Mouse (Mus musculus) Patski (cell line): ENCODE results near the gene Rom1. TPM values are rescaled to one million over a fixed set of nuclear protein-coding genes. Genes with fewer than 3 reads are reported as not detected.
"Not testable (repeated sequence)": the region's sequence is repeated elsewhere in the genome, so short reads cannot be mapped to it uniquely, and the experiment has no call there.

Experiments
- ATAC-seq: fragments of 100-300 bp; one replicate; pipeline ENCODE4 v1.8.0; 2021
- CTCF ChIA-PET: fragments of 350-600 bp; sonication (Branson Sonifier 250); formaldehyde crosslinking; loops from one replicate; lab custom pipeline; 2022; ENCODE audit warnings: inconsistent platforms; lab: Charles Lee
- POLR2A ChIA-PET: fragments of 350-600 bp; sonication (Branson Sonifier 250); formaldehyde crosslinking; loops from one replicate; lab custom pipeline; 2022; ENCODE audit warnings: antibody characterized with exemption, inconsistent platforms; lab: Charles Lee
- DNase-seq: peaks from one replicate; pipeline ENCODE4 v3.0.0-alpha.2; 2011; ENCODE audit warnings: low read depth, low spot score
- H3K27me3 ChIP-seq: fragments of 371-371 bp; one replicate; pipeline ENCODE4 v1.5.1; 2021
- CTCF ChIP-seq: fragments of 100-300 bp; IDR thresholded peaks from one replicate; pipeline ENCODE4 v1.5.1; 2021
- in situ Hi-C: fragments of 300-500 bp; cut with MboI; formaldehyde crosslinking; loops from 3 replicates; pipeline ENCODE4 v1.11.1; 2018; ENCODE audit warnings: low pct_unique_long_range_greater_than_20kb, mixed read lengths
- polyA plus RNA-seq: library from polyadenylated mRNA; unstranded; gene quantifications from one replicate; pipeline ENCODE4 v1.2.3, GENCODE M21; 2021

Rom1 gene
- 9.1 TPM for polyA plus RNA-seq

- no peaks in the 10 kb centered on the region for H3K27me3 ChIP-seq
- peak; percentile 70 for ATAC-seq
- ChIA-PET CTCF (interaction anchor here (0.9 to 1.0 kb wide), 2 partner anchors 8 to 42 kb away, joined by 3 read pairs; no protein-coding TSS in a partner anchor), POLR2A (interaction anchor here (1.3 to 3.2 kb wide), 2 partner anchors 12 to 49 kb away, joined by 3 to 16 read pairs; partner anchors contain the start of genes Mta2 and Uqcc3)
- in situ Hi-C loops, result no loop called here
- no peak for TF ChIP-seq CTCF
- DNase-seq, result no peak
Observed at GRCm38 (mm10) chr19:8929224-8930088, at the start of gene Rom1, which contains the start of gene Eml3. Rom1 (minus strand) TSS chr19:8929356. Eml3 (plus strand) TSS chr19:8929552.

- TF ChIP-seq CTCF, result peak; percentile 89
- ATAC-seq, result peak; percentile 76
- no peaks in the 10 kb centered on the region for H3K27me3 ChIP-seq
- no peak for DNase-seq
- in situ Hi-C loops, result no loop called here
- ChIA-PET POLR2A (interaction anchor here (1.6 to 4.3 kb wide), 3 partner anchors 15 to 129 kb away, joined by 4 to 19 read pairs (median 9); partner anchors contain the start of gene Ahnak), CTCF (interaction anchor here (0.7 to 5.7 kb wide), 21 partner anchors 10 to 139 kb away, joined by 3 to 40 read pairs (median 4); partner anchors contain the start of genes Ahnak and Eef1g)
Observed at GRCm38 (mm10) chr19:8976535-8976934, 47.4 kb upstream of the Rom1 start.

GRCm38 (mm10) chr19:8975491-8975890 lies 46.3 kb upstream of the Rom1 start:
- H3K27me3 ChIP-seq, result no peaks in the 10 kb centered on the region
- TF ChIP-seq CTCF, result no peak
- POLR2A ChIA-PET, result interaction anchor here (1.3 kb wide), 1 partner anchor 14 kb away, joined by 3 read pairs; the partner anchor contains the start of gene Ahnak
- DNase-seq, result no peak
- ATAC-seq, result no peak
- in situ Hi-C loops, result no loop called here
- CTCF ChIA-PET, result interaction anchor here (0.8 to 5.7 kb wide), 6 partner anchors 11 to 133 kb away, joined by 3 to 40 read pairs (median 7); no protein-coding TSS in a partner anchor

DNA sequence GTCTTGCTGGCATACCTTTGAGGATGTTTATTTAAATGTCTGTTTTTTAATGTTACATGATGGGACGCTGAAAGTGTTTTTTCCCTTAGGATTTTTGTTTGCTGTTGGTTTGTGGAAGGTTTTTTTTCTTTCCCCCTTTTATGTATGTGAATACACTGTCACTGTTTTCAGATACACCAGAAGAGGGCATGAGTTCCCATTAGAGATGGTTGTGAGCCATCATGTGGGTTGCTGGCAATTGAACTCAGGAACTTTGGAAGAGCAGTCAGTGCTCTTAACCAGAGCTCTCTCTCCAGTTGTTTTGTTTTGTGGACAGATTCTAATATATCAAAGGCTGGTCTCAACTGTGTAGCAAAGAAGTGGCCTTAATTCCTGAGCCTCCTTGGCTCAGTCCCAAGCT lies 45.5 kb upstream of the Rom1 start:
- in situ Hi-C loops, result no loop called here
- no peak for ATAC-seq

GRCm38 (mm10) chr19:8972491-8972890 lies 43.3 kb upstream of the Rom1 start:
- DNase-seq, in situ Hi-C loops, H3K27me3 ChIP-seq, ATAC-seq: not testable (repeated sequence)
- ChIA-PET POLR2A (interaction anchor here (1.7 kb wide), 1 partner anchor 17 kb away, joined by 3 read pairs; the partner anchor contains the start of gene Ahnak), CTCF (interaction anchor here (2.5 kb wide), 1 partner anchor 11 kb away, joined by 8 read pairs; no protein-coding TSS in a partner anchor)

More for the DNA sequence above, 45.5 kb upstream of the Rom1 start:
- no peak for TF ChIP-seq CTCF
- no peaks in the 10 kb centered on the region for H3K27me3 ChIP-seq
- POLR2A ChIA-PET, result interaction anchor here (1.3 kb wide), 1 partner anchor 14 kb away, joined by 3 read pairs; the partner anchor contains the start of gene Ahnak
- DNase-seq, result no peak
- CTCF ChIA-PET, result interaction anchor here (0.8 to 5.7 kb wide), 6 partner anchors 9 to 134 kb away, joined by 3 to 40 read pairs (median 10); no protein-coding TSS in a partner anchor

GRCm38 (mm10) chr19:8967893-8968292 lies 38.7 kb upstream of the Rom1 start:
- no peak for DNase-seq
- in situ Hi-C loops, result no loop called here
- TF ChIP-seq CTCF, result no peak
- POLR2A ChIA-PET, result interaction anchor here (0.5 to 1.3 kb wide), 3 partner anchors 9 to 70 kb away, joined by 3 to 7 read pairs (median 3); partner anchors contain the start of gene Ganab
- CTCF ChIA-PET, result interaction anchor here (0.7 to 1.4 kb wide), 5 partner anchors 11 to 255 kb away, joined by 3 to 5 read pairs (median 3); no protein-coding TSS in a partner anchor
- no peaks in the 10 kb centered on the region for H3K27me3 ChIP-seq
- ATAC-seq, result no peak

GRCm38 (mm10) chr19:8967373-8967743 lies 38.2 kb upstream of the Rom1 start:
- in situ Hi-C loops, result no loop called here
- no peak for DNase-seq
- no peaks in the 10 kb centered on the region for H3K27me3 ChIP-seq
- TF ChIP-seq CTCF, result no peak
- no peak for ATAC-seq
- POLR2A ChIA-PET, result interaction anchor here (1.2 kb wide), 1 partner anchor 69 kb away, joined by 3 read pairs; the partner anchor contains the start of gene Ganab
- CTCF ChIA-PET, result no interaction called here

DNA sequence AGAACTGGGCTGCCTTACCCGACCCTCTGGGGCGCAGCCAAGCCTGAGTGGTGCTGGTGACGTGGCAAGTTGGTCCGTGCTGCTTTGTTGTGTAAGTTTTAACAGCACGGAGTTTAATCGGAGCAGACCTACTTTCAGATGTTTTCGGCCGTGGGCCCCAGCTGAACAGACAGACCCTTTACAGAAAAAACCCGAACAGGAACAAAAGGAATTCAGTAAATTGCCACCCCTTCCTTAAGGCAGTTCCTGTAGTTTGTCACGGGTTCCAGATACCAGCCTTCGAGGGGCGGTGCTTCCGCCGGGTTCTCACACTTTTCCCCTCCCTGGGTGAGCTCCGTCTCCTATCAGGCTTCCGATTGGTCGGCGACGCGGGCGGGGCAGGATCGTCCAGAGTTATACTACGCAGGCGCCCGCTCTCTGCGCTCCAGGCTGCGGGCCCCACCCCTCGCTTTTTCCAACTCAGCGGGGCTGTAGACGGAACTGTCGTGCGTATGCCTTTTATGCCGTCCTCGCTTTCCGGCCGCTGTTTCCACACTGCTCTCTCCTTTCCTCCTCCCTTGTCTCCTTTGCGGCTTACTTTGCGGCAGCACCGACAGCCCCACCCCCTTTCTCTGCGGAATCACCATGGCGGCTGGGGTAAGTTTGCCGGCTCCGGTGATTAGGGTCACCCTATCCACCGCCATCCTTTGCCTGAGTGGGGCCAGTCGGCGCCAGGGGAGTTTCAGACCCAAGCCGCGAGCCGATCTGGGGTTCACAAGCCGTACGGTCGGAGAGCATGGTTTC lies 37.6 kb upstream of the Rom1 start, which contains the start of gene Eef1g:
Gene Eef1g, plus strand, starts transcription at position 452 of the 783 bp plus-strand sequence.
- POLR2A ChIA-PET, result interaction anchor here (0.5 to 2.3 kb wide), 3 partner anchors 11 to 48 kb away, joined by 3 to 15 read pairs (median 4); no protein-coding TSS in a partner anchor
- in situ Hi-C loops, result no loop called here
- ATAC-seq, result peak; percentile 95
- peak; percentile 92 for DNase-seq
- TF ChIP-seq CTCF, result no peak
- CTCF ChIA-PET, result interaction anchor here (0.8 to 1.1 kb wide), 5 partner anchors 10 to 143 kb away, joined by 3 to 6 read pairs (median 3); partner anchors contain the start of gene B3gat3
- no peaks in the 10 kb centered on the region for H3K27me3 ChIP-seq

GRCm38 (mm10) chr19:8966198-8966589 lies 37.0 kb upstream of the Rom1 start:
- ChIA-PET POLR2A (interaction anchor here (0.5 to 2.3 kb wide), 4 partner anchors 10 to 85 kb away, joined by 3 to 15 read pairs (median 5); no protein-coding TSS in a partner anchor), CTCF (interaction anchor here (0.8 to 1.1 kb wide), 6 partner anchors 9 to 143 kb away, joined by 3 to 6 read pairs (median 3); partner anchors contain the start of gene B3gat3)
- DNase-seq (no peak), ATAC-seq (no peak)
- TF ChIP-seq CTCF, result no peak
- no peaks in the 10 kb centered on the region for H3K27me3 ChIP-seq
- in situ Hi-C loops, result no loop called here
